Mouse (Mus musculus) ES-E14 (cell line): Measurements from ENCODE around the gene Kdelr1.
A peak's percentile ranks its signal among the peaks of the same experiment; 100 is the strongest.

Experiments
- CHD2 ChIP-seq: IDR thresholded peaks from 2 replicates; pipeline ENCODE4 v1.6.1; 2014; ENCODE audit warnings: mild to moderate bottlenecking, low read depth, low read length, inconsistent platforms
- MAFK ChIP-seq: IDR thresholded peaks from 2 replicates; pipeline ENCODE4 v1.6.1; 2014; ENCODE audit warnings: mild to moderate bottlenecking, low read depth, low read length, inconsistent platforms; ENCODE audit not compliant: insufficient read depth
- ZC3H11A ChIP-seq: IDR thresholded peaks from 2 replicates; pipeline ENCODE4 v1.6.1; 2012; ENCODE audit warnings: low read depth, mild to moderate bottlenecking, inconsistent platforms, low read length, borderline replicate concordance
- ZNF384 ChIP-seq: IDR thresholded peaks from 2 replicates; pipeline ENCODE4 v1.6.1; 2012; ENCODE audit warnings: low read depth, low read length, inconsistent platforms

- TF ChIP-seq CHD2, result 0 out of 2 replicates have a peak, but pooled peaks have one; percentile 1
- TF ChIP-seq ZNF384, result no peak
- TF ChIP-seq ZC3H11A, result no peak
- no peak for TF ChIP-seq MAFK
These were observed 44.6 kb downstream of the Kdelr1 start for GRCm38 (mm10) chr7:45917004-45917704.
